Mouse (Mus musculus) liver, embryonic 14.5 days (tissue): Measurements from ENCODE around the gene Abcc1. TPM values are rescaled to one million over a fixed set of nuclear protein-coding genes. Genes with fewer than 3 reads are reported as not detected.
A peak's percentile ranks its signal among the peaks of the same experiment; 100 is the strongest.

ENCODE experiments used
- ATAC-seq: fragments of 200-750 bp; cut with Nextera tagmentation; 2 replicates; pipeline ENCODE4 v1.8.0; 2017; ENCODE audit warnings: moderate number of reproducible peaks, mild to moderate bottlenecking, moderate library complexity; ENCODE audit not compliant: insufficient read depth
- DNase-seq, 3 experiments: peaks; one replicate each; pipeline ENCODE4 v3.0.0-alpha.2; 2012 to 2013; ENCODE audit warnings: low read depth in 3 of 3, low spot score in 3 of 3
- H3K27ac ChIP-seq: fragments of 300-500 bp; sonication (generic); 2 replicates; pipeline ENCODE4 v1.5.1; 2014; ENCODE audit warnings: moderate library complexity, mild to moderate bottlenecking, control low read depth, inconsistent platforms
- H3K27me3 ChIP-seq: fragments of 300-500 bp; sonication (generic); 2 replicates; pipeline ENCODE4 v1.6.1; 2014; ENCODE audit warnings: mild to moderate bottlenecking, low read length, moderate library complexity; ENCODE audit not compliant: control insufficient read depth, insufficient read depth
- H3K36me3 ChIP-seq: fragments of 300-500 bp; sonication (generic); replicated peaks from 2 replicates; pipeline ENCODE4 v1.6.1; 2014; ENCODE audit warnings: low read depth; ENCODE audit not compliant: control insufficient read depth, insufficient read depth
- H3K4me1 ChIP-seq, 2 experiments: fragments of 200-500 bp in 1 of 2; fragments of 300-500 bp in 1 of 2; sonication (generic) in 1 of 2; replicated peaks; 2 replicates each; pipeline ENCODE4 v1.6.1; 2012 to 2014; ENCODE audit warnings: antibody characterized with exemption in 1 of 2, inconsistent platforms in 1 of 2, low read length in 1 of 2; ENCODE audit not compliant: control insufficient read depth in 2 of 2, insufficient read depth in 2 of 2
- H3K4me2 ChIP-seq: fragments of 300-500 bp; sonication (generic); 2 replicates; pipeline ENCODE4 v1.6.1; 2014; ENCODE audit warnings: low read depth, mild to moderate bottlenecking, control low read depth, moderate library complexity
- H3K4me3 ChIP-seq, 2 experiments: fragments of 200-500 bp in 1 of 2; fragments of 300-500 bp in 1 of 2; sonication (generic) in 1 of 2; 2 replicates each; pipeline ENCODE4 v1.5.1; 2012 to 2014; ENCODE audit warnings: low read depth in 2 of 2, low read length in 2 of 2, mild to moderate bottlenecking in 2 of 2, control low read depth in 1 of 2, inconsistent platforms in 1 of 2, moderate library complexity in 1 of 2; ENCODE audit not compliant: insufficient read depth in 1 of 2
- H3K9ac ChIP-seq: fragments of 300-500 bp; sonication (generic); replicated peaks from 2 replicates; pipeline ENCODE4 v1.6.1; 2014; ENCODE audit warnings: mild to moderate bottlenecking, control low read depth, moderate library complexity
- H3K9me3 ChIP-seq: fragments of 300-500 bp; sonication (generic); 2 replicates; pipeline ENCODE4 v1.6.1; 2016; ENCODE audit warnings: low read length, mixed read lengths; ENCODE audit not compliant: control insufficient read depth
- CTCF ChIP-seq: IDR thresholded peaks from 2 replicates; pipeline ENCODE4 v1.5.1; 2016; ENCODE audit warnings: antibody characterized with exemption, low read depth, control low read depth
- EP300 ChIP-seq: IDR thresholded peaks from 2 replicates; pipeline ENCODE4 v1.6.1; 2016; ENCODE audit warnings: antibody characterized with exemption, low read depth
- WGBS: fragments of 180-500 bp; shearing (Covaris S2); extraction: QIAGEN DNeasy Blood & Tissue Kit; methylation state at CpG from one replicate; pipeline ENCODE4 v1.1.7; 2014; ENCODE audit not compliant: insufficient replicate concordance; 5-methylcytosine and 5-hydroxymethylcytosine counted together
- polyA plus RNA-seq, 2 experiments: library from polyadenylated mRNA; depleted of rRNA in 1 of 2; stranded (reverse) in 1 of 2; unstranded in 1 of 2; fragments of >200 nt; fragmentation: Nextera tagmentation in 1 of 2; extraction: Ambion mirVana in 1 of 2; gene quantifications; 2 replicates each; pipeline versions ENCODE4 v1.2.1 to v1.2.3; 2012 to 2014

The Abcc1 gene
- polyA plus RNA-seq, 2 experiments: 1.9 to 2.4 TPM

DNA sequence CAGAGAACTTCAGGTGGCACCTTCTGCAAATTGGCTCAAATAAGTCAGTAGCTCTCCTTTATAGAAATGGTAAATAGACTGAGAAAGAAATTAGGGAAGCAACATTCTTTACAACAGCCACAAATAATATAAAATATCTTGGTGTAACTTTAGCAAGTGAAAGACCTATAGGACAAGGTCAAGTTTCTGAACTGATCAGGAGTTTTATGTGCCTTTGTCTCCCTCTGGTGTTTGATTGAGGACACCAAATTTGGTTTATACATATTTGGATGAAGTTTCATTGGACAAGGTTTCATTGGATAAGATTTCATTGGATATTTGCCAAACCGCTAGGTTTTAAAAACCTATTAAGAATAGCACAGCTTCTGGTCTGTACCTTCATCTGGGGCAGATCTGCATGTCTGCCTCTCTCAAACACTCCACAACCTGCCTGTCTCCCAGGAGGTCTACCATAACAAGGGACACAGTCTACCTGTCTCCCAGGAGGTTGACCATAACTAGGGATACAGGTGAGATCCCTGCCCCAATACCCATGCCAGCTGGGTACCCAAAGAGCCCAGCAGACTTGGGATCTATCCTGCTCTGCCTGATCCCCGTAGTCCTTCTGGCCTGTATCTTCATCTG lies 132.2 kb downstream of the Abcc1 start:
- H3K4me1 ChIP-seq: no peaks in the 10 kb centered on the region
- no peaks in the 10 kb centered on the region for H3K27me3 ChIP-seq
- no peaks in the 10 kb centered on the region for H3K36me3 ChIP-seq
- 66% methylated on average over 2 of the region's 2 CpGs for WGBS
- H3K4me2 ChIP-seq: no peak overlapping the region
- no peak for DNase-seq
- no peak overlapping the region for H3K4me3 ChIP-seq
- no peak overlapping the region for H3K27ac ChIP-seq
- ATAC-seq: no peak
- no peaks in the 10 kb centered on the region for H3K9me3 ChIP-seq
- TF ChIP-seq EP300 (no peak), CTCF (peak; percentile 18; the same call in 1 of the 2 replicates)
- H3K9ac ChIP-seq: no peak overlapping the region

GRCm38 (mm10) chr16:14501649-14502360 lies 140.4 kb downstream of the Abcc1 start:
- ATAC-seq (no peak), DNase-seq (no peak)
- Histone ChIP-seq H3K9me3 (no peaks in the 10 kb centered on the region), H3K9ac (no peak overlapping the region), H3K27me3 (no peaks in the 10 kb centered on the region), H3K27ac (no peak overlapping the region), H3K4me3 (no peak overlapping the region), H3K36me3 (no peaks in the 10 kb centered on the region), H3K4me2 (no peak overlapping the region), H3K4me1 (no peaks in the 10 kb centered on the region)
- WGBS: 61% methylated on average over 8 of the region's 8 CpGs
- no peak for TF ChIP-seq CTCF
- no peak for TF ChIP-seq EP300

DNA sequence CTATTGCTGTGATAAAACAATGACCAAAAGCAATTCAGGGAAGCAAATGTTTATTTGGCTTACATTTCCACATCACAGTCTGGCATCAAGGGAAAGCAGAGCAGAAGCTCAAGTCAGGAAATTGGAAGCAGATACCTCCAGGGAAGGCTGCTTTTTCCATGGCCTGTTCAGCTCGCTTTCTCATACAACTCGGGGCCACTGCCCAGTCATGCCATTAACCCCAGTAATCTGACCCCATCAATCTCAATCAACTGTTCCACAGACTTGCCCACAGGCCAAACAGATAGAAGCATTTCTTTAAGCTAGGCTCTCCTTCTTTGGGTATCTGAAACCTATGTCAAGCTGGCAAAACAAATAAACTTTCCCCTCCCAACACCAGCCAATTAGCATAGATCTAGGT lies 145.1 kb downstream of the Abcc1 start:
- no peaks in the 10 kb centered on the region for H3K9me3 ChIP-seq
- DNase-seq (no peak), ATAC-seq (no peak)
- 36% methylated on average over 2 of the region's 2 CpGs for WGBS
- H3K4me2 ChIP-seq: no peak overlapping the region
- H3K36me3 ChIP-seq: no peaks in the 10 kb centered on the region
- H3K27me3 ChIP-seq: no peaks in the 10 kb centered on the region
- TF ChIP-seq EP300: no peak
- no peak for TF ChIP-seq CTCF
- H3K9ac ChIP-seq: no peak overlapping the region
- no peak overlapping the region for H3K27ac ChIP-seq
- H3K4me3 ChIP-seq: no peak overlapping the region
- H3K4me1 ChIP-seq: no peaks in the 10 kb centered on the region

Other genes starting within 250 kb of the Abcc1 start
- 30.7 and 43.3 TPM in 2 replicates for gene Nde1, start 198.3 kb upstream of the Abcc1 start, polyA plus RNA-seq (2012; rRNA removed)
- gene Nde1, start 198.3 kb upstream of the Abcc1 start, polyA plus RNA-seq (2014; fragmentation: Nextera tagmentation; extraction: Ambion mirVana): 41.8 and 44.9 TPM in 2 replicates
- 4.2 and 4.7 TPM in 2 replicates for gene Marf1, start 198.2 kb upstream of the Abcc1 start, polyA plus RNA-seq (2012; rRNA removed)
- gene Marf1, start 198.2 kb upstream of the Abcc1 start, polyA plus RNA-seq (2014; fragmentation: Nextera tagmentation; extraction: Ambion mirVana): 5.9 and 6.3 TPM in 2 replicates
- gene Myh11, start 70.2 kb upstream of the Abcc1 start, polyA plus RNA-seq (2012; rRNA removed): 0.41 and 0.46 TPM in 2 replicates
- gene Myh11, start 70.2 kb upstream of the Abcc1 start, polyA plus RNA-seq (2014; fragmentation: Nextera tagmentation; extraction: Ambion mirVana): 0.24 and 0.32 TPM in 2 replicates
- 18.5 and 23.7 TPM in 2 replicates for gene Fopnl, start 44.2 kb upstream of the Abcc1 start, polyA plus RNA-seq (2012; rRNA removed)
- gene Fopnl, start 44.2 kb upstream of the Abcc1 start, polyA plus RNA-seq (2014; fragmentation: Nextera tagmentation; extraction: Ambion mirVana): 66.6 and 72.4 TPM in 2 replicates
- not detected in 2 replicates for gene A630010A05Rik, start 200.8 kb downstream of the Abcc1 start, polyA plus RNA-seq (2012; rRNA removed)
- gene A630010A05Rik, start 200.8 kb downstream of the Abcc1 start, polyA plus RNA-seq (2014; fragmentation: Nextera tagmentation; extraction: Ambion mirVana): not detected in 2 replicates